Mouse (Mus musculus) retina, embryonic 14.5 days (tissue): ENCODE data around the gene Serinc2.
"Not testable (repeated sequence)": the region's sequence is repeated elsewhere in the genome, so short reads cannot be mapped to it uniquely, and the experiment has no call there.

Experiments used
- DNase-seq: peaks from one replicate; pipeline ENCODE4 v3.0.0-alpha.2; 2015; ENCODE audit warnings: low spot score

Serinc2 gene

DNA sequence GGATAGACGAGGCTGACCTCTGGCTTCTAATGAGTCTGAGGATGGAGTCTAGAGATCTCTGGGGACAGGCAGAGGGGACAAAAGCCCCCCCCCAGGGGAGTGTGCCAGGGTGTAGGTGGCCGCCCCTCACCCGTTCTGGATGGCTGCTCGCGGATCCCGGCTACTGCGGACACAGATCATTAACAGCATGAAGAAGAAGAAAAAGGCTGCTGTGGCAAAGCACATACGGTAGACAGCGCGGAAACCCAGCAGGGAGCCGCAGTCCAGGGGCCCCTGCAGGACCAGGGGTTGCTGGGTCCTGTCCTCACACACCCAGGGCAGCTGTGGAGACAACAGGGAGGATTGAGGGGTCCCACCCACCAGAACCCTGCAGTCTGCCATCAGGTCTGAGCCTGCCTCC, 14.9 kb downstream of the Serinc2 start:
- DNase-seq: no peak

DNA sequence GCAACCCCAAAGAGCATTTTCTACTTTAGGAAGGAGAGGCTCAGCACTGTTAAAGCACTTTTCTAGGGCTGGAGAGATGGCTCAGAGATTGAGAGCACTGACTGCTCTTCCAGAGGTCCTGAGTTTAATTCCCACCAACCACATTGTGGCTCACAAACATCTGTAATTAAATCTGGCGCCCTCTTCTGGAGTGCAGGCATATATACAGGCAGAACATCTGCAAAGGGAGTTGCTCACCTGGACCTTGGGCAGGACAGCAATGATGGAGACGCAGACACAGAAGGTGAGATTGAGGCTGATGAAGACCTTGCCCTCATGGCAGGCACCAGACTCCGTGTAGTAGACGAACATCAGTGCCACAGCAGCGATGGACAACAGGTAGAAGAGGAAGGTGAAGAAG, 18.6 kb downstream of the Serinc2 start:
- no peak for DNase-seq

DNA sequence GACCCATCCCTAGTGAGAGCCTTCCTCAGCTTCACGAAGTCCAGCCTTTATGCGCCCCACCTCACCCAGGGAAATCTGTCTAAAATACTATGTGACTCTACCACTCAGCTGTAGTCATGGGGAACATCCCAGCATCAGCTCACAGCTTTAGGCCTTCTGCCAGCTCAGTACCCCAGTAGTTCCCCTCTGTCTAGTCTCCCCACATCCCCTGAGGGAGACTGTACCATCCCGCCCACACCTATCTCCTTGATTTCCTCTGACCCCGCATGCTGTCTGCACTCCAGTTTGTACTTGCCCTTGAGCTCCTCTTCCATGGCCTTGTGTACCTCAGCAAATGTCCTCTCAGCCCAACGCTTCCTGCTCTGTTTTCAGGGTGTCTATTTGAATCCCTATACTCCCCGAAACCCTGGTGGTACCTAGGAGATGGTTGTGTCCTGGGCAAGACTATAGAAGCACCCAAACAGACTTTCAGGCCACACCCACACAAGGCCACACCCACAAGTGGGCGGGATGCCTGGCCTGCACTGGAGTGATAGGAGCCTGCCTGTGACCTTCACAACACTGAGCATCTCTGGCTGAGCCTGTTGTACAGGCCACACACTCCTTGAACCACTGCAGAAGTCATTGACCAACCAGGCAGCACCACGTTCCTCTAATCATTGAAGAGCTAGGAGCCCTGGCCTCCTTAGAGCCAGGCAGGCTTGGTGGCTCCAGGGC, 26.4 kb downstream of the Serinc2 start:
- DNase-seq: peak; percentile 16

DNA sequence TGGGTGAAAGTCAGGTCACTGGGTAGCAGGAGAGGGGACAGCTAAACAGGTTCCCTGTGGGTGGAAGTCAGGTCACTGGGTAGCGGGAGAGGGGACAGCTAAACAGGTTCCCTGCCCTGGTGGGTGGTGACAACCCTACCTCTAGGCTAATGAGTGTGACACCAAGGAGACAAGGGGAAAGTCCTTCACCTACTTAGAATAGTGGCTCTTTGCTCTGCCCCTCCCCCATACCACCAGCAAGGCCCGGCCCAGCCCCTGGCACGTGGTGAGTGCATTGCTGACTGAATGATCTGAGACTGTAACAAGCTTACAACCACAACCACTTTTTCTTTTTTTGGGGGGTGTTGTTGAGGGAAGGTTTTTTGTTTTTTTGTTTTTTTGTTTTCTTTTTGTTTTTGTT, 27.2 kb downstream of the Serinc2 start:
- DNase-seq: no peak

DNA sequence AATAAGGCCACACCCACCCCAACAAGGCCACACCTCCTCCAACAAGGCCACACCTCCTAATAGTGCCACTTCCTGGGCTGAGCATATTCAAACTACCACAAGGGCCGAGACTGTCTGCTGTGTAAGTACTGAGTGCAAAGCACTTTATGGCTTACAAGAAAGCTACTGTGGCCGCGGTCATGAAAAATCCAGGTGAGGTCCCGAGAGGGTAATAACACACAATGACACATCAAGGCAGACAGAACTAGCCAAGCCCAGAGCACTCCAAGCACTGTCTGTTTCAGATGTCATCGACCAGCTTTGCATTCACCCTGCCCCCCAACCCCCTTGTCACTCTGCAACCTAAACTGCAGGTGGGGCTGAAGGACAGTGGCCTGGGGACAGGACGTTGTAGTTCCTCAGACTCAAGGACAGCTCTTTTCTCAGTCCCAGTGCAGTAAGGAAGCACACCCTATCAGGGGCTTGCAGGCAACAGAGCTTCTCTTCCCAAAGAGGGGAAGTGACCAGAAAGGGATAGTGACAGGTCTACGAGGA, 27.8 kb downstream of the Serinc2 start:
- DNase-seq: no peak

DNA sequence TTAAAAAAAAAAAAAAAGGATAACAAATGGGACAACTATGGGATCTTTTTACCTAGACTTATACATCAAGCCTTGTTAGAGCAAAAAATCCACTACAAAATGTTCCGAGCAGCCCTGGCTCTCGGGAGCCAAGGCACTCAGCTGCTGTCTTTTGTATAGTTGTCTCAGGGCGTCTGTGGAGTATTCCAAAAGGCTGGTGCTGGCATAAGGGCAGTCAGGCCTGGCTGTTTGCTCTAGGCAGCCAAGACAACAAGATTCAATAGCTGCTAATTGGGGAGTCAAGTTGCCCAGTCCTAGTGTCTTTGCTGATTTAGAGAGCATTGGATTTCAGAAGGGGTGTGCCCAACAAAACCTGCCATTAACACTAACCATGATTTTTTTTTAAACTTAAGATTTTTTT, 30.4 kb downstream of the Serinc2 start:
- DNase-seq: no peak

DNA sequence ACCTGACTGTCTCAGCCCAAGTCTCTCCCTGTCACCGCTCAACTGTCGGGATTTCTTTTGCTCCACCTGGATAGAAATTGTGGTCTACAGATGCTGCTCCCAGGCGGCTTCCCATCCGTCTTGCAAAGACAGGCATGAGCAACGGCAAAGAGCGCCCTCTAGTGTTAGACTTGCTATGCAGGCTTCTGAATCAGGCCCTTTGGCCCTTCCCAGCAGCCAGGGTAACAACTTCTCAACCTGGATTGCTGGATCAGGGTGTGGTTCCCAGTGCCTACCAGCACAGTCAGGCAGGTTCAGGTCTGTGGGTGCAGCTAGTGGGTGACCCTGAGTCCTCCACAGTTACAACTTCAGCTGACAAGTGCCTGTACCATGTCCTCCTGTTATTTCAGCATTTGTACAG, 32.9 kb downstream of the Serinc2 start:
- peak; percentile 94 for DNase-seq

DNA sequence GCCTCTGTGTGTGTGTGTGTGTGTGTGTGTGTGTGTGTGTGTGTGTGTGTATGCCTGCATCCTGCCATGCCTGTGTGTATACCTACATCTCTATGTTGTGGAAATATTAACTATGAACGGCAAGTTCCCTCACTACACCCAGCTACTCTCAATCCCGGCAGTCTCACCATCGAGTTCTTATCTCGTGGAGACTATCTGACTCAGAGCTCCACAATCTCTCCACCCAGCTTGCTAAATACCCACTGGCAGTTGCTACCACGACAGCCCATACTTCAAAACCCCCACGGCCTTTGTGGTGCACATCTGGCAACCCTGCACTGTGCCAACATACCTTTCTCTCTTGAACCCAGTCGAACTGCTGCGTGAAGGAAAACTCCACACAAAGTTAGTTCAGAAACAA, 34.3 kb downstream of the Serinc2 start:
- no peak for DNase-seq

DNA sequence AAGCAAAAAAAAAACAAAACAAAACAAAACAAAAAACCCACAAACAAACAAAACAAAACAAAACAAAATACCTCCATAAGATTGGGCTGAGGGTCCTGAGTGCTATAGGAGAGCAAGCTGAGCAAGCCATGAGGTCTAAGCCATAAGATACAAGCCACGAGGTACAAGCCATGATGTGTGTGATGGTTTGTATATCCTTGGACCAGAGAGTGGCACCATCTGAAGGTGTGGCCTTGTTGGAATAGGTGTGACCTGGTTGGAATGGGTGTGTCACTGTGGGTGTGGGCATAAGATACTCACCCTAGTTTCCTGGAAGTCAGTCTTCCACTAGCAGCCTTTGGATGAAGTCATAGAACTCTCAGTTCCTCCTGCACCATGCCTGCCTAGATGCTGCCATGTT, 35.4 kb downstream of the Serinc2 start:
- not testable (repeated sequence) for DNase-seq

DNA sequence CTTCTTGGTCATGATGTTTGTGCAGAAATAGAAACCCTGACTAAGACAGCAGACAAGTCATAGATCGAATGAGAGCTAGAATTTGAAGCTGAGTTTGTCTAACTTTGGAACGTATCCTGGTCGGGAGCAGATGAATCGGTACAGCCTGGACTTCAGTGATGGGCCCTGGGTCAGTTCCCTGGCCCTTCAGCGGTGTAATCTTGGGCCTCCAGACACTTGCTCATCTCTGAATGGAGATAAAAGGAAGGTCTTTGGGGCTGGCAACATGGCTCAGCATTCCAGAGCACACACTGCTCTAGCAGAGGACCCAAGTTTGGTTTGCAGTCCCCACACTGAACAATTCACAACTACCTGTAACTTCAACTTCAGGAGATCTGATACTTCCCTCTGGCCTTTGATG, 36.0 kb downstream of the Serinc2 start:
- no peak for DNase-seq

DNA sequence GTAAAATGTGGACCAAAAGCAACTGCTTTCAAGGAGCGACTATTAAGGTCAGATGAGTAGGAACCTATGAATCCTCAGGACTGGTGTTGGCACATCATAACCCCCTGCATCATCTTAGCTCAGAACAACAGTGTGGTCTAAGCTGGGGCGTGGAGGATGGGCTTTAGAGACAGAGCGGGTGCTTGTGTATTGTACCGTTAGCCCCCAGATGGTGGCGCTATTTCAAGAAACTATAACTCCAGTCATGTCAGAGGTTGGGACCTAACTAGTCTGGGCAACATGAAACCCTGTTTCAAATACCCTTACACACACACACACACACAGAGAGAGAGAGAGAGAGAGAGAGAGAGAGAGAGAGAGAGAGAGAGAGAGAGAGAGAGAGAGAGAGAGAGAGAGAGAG, 38.3 kb downstream of the Serinc2 start:
- peak; percentile 41 for DNase-seq

DNA sequence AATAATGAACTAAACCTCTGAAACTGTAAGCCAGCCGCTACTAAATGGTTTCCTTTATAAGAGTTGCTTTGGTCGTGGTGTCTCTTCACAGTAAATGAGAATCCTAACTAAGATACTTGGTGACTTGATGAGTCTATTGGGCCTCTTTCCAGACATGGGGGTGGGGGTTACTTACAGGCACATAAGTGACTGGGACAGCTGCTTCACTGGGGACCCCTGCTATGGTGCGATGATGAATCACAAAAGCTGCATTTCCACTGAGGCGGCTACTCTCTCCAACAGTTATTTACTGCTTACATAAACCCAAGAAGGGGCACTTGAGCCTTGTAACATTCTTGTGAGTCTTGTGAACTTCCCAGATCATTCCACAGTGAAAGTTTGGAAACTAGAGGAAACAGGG, 41.4 kb downstream of the Serinc2 start:
- no peak for DNase-seq

DNA sequence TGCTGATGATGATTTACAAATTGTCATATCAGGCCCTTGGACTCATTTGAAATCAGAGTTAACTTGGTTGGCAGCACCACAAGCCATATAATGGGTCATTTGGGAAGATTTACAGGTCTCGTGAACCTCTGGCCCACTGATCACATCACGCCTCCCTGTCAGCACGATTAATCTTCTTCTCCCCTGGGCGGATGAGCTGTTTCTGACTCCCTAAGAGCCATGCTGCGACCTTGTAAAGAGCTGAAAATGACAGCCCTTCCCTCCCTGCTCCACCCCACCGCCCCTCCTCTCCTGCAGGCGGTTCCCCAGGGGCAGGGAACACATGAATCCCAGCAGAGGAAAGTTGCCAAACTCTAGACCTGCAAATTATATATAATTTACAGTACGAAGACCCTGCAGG, 42.6 kb downstream of the Serinc2 start:
- DNase-seq: no peak

DNA sequence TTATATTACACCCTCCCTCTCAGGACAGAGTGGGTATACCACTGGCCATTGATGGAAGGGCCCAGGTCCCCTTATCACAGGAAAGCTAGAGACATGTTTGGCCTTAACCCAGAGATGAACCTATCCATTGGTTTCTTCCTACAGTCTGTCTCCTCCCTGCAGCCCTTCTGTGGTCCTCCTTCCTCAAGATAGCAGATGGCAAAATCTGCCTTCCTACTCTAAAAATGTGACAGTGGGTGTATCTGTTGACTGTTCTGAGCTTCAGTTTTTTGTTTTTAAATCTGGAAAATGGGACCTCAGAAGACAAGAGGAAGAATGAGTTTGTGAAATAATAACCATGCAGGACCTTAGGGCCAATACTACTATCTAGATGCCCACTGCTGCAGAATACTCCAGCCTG, 54.9 kb downstream of the Serinc2 start:
- DNase-seq: no peak

DNA sequence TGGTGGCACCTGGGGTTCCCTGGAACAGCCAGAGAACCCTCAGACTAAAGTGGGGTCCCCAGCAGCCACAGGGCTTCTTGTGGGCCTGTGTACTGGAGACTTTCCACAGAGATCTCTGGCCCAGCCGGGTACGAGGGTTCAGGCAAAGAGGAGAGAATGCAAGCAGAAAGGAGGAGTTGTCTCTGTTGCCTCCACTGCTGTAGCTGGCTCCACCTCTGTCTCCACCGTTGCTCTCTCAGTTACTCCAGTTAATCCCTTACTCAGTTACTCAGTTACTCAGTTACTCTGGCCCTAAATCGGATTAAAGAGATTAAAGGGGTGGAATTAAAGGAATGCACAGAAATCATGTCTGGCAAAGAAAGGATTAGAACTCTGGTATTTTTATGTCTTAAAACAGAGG, 56.8 kb downstream of the Serinc2 start, which contains the start of gene Gm853:
Gene Gm853, minus strand, starts transcription at position 223 of the 400 bp plus-strand sequence.
- DNase-seq: no peak

DNA sequence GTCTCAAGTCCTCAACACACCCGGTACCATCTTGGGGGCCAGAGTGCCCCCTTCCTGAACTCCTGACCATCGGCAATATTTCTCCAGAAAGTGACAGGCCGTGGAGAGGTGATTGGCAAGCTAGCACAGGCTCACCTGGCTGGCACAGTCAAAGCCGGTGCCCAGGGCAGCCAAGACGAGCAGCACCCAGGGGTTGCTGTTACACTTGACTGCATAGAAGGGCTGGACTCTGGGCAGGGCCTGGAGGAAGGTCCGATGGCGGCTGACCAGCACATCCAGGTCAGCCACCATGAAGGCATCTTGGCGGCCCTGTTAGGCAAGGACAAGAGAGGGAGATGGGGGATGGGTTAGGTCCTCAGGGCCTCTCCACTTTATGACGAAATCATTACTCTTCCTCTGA, 58.8 kb downstream of the Serinc2 start:
- DNase-seq: no peak

DNA sequence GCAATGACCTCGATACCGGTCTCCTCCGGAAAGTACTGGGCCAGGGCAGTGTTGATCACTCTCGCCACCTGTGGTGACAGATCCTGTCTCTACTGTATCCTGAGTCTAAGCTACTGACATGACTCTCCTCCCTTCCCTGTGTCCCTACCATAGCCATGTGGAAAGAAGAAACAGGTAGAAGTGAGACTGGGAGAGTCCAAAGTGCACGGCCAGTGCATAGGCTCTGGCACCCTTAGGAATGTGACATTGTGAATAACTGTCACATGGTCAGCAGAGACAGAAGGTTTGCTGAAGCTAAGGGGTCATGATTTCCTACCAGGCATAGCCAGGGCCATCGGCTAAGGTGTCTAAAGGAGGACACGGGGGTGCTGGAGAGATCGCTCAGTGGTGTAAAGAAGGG, 63.6 kb downstream of the Serinc2 start:
- DNase-seq: no peak

DNA sequence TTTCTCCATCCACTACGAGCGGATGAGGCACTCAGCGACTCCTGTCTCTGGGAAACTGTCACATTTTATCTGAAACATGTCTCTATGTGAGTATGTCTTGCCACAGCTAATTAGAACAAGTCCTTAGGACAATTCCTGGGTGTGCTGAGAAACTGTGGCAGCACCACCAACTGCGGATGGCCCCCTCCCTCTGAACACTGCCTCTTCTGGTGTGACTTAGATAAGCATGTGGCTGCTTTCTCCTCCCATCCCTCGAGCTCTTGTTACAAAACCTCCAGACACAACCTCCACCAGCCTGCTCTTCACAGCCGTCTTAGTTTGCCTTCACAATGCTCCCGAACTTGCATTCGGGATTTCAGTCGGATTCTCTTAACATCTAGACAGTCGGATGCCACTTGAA, 65.1 kb downstream of the Serinc2 start:
- DNase-seq: no peak

DNA sequence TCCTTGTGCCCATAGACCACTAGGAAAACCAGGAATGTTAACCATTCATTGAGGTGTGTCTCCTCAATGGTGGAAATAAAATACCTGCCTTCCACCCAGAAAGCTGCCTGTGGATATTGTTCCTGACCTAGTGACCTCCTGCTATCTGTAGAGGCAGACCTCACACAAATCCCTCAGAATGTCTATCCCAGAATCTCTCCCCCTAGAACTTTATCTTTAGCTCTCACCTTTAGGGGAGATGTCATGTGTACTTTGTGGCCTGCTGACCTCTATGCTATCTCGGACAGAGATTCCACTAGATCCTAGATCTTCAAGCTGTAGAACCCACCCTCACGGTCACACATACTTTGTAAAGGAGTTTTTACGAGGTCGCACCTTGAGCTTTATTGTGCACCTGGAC, 65.8 kb downstream of the Serinc2 start:
- no peak for DNase-seq

DNA sequence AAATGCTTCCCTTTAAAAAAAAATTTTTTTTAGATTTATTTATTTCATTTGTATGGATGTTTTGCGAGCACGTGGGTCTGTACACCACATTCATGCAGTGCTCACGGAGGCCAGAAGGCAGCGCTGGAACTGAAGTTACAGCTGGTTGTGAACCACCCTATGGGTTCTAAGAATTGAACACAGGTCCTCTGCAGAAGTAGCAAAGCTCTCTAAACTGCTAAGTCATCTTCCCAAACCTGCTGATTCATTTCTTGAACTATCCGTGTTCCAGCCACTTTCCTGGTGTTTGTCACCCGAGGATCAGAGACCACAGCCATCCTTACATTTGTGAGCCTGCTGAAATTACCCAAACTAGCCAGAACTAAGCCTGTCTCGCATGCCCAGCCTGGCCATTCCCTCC, 66.6 kb downstream of the Serinc2 start:
- DNase-seq: no peak

DNA sequence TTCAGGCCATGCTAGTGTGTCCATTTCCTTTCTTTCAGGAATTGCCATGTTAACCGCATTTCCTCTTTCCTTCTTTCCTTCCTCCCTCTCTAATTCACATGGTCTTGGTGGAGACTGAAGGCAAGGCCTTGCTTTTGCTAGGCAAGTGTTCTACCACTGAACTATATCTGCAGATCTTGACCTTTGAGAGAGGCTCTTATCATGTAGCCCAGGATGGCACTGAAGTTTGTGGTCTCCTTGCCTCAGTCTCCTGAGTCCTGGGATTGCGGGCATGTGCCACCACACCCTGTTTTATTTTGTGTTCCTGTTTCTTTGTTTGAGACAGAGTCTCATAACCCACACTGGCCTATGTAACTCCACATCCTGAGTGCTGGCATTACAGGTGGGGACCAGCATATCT, 67.1 kb downstream of the Serinc2 start:
- no peak for DNase-seq
